Mouse (Mus musculus) liver, embryonic 11.5 days (tissue): ENCODE measurements at regions not wholly inside any gene's neighbourhood (a gene's known extent, or its start where the extent isn't known, plus 50 kb on each side); places are given as distances from the start of the nearest gene placed in this dataset.

Experiments
- ATAC-seq: fragments of 200-750 bp; cut with Nextera tagmentation; replicated peaks from 2 replicates; pipeline ENCODE4 v1.8.0; 2017; ENCODE audit warnings: moderate number of reproducible peaks, mild to moderate bottlenecking, moderate TSS enrichment, moderate library complexity; ENCODE audit not compliant: low FRiP score
- DNase-seq: peaks from one replicate; pipeline ENCODE4 v3.0.0-alpha.2; 2017; ENCODE audit warnings: low spot score
- H3K27ac ChIP-seq: fragments of 300-500 bp; sonication (generic); 2 replicates; pipeline ENCODE4 v1.5.1; 2014; ENCODE audit warnings: mild to moderate bottlenecking, low read depth, low read length, control low read depth
- H3K27me3 ChIP-seq: fragments of 300-500 bp; sonication (generic); replicated peaks from 2 replicates; pipeline ENCODE4 v1.6.1; 2014; ENCODE audit warnings: low read length, mixed read lengths; ENCODE audit not compliant: control insufficient read depth, insufficient read depth
- H3K36me3 ChIP-seq: fragments of 300-500 bp; sonication (generic); 2 replicates; pipeline ENCODE4 v1.6.1; 2014; ENCODE audit warnings: mild to moderate bottlenecking, low read length, moderate library complexity, mixed read lengths; ENCODE audit not compliant: control insufficient read depth, insufficient read depth
- H3K4me1 ChIP-seq: fragments of 300-500 bp; sonication (generic); replicated peaks from 2 replicates; pipeline ENCODE4 v1.6.1; 2014; ENCODE audit warnings: low read length, mixed read lengths; ENCODE audit not compliant: control insufficient read depth, insufficient read depth
- H3K4me2 ChIP-seq: fragments of 300-500 bp; sonication (generic); 2 replicates; pipeline ENCODE4 v1.6.1; 2014; ENCODE audit warnings: mild to moderate bottlenecking, control low read depth, moderate library complexity
- H3K4me3 ChIP-seq: fragments of 300-500 bp; sonication (generic); 2 replicates; pipeline ENCODE4 v1.5.1; 2014; ENCODE audit warnings: low read depth, low read length, control low read depth
- H3K9ac ChIP-seq: fragments of 300-500 bp; sonication (generic); 2 replicates; pipeline ENCODE4 v1.6.1; 2014; ENCODE audit warnings: low read depth, low read length, control low read depth
- H3K9me3 ChIP-seq: fragments of 300-500 bp; sonication (generic); 2 replicates; pipeline ENCODE4 v1.6.1; 2016; ENCODE audit warnings: low read length, inconsistent platforms, mixed read lengths; ENCODE audit not compliant: control insufficient read depth
- WGBS: fragments of 180-500 bp; shearing (Covaris S2); extraction: QIAGEN DNeasy Blood & Tissue Kit; methylation state at CpG from one replicate; pipeline ENCODE4 v1.1.7; 2014; 5-methylcytosine and 5-hydroxymethylcytosine counted together

- ATAC-seq (peak; percentile 60; the same call in 1 of the 2 replicates), DNase-seq (no peak)
- H3K27me3 ChIP-seq, result no peaks in the 10 kb centered on the region
- WGBS, result 60% methylated on average over 2 of the region's 2 CpGs
- H3K4me1 ChIP-seq, result no peaks in the 10 kb centered on the region
- H3K27ac ChIP-seq, result no peak overlapping the region
- no peak overlapping the region for H3K4me2 ChIP-seq
- H3K9me3 ChIP-seq, result peaks cover 6% of the 10 kb centered on the region; the same call in 1 of the 2 replicates
- no peaks in the 10 kb centered on the region for H3K36me3 ChIP-seq
- H3K4me3 ChIP-seq, result no peak overlapping the region
- no peak overlapping the region for H3K9ac ChIP-seq
Measured at GRCm38 (mm10) chr13:63708567-63708966, 106.5 kb upstream of the Ercc6l2 start.

- Histone ChIP-seq H3K9ac (no peak overlapping the region), H3K27ac (no peak overlapping the region), H3K36me3 (no peaks in the 10 kb centered on the region), H3K4me2 (no peak overlapping the region), H3K4me1 (no peaks in the 10 kb centered on the region), H3K9me3 (peaks cover 6% of the 10 kb centered on the region; the same call in 1 of the 2 replicates), H3K27me3 (no peaks in the 10 kb centered on the region), H3K4me3 (no peak overlapping the region)
- no peak for ATAC-seq
- no peak for DNase-seq
- 81% methylated on average over 3 of the region's 3 CpGs for WGBS
Measured at GRCm38 (mm10) chr13:63713137-63713536, 101.9 kb upstream of the Ercc6l2 start.

GRCm38 (mm10) chr13:63716498-63716897 is 98.5 kb upstream of the Ercc6l2 start:
- 79% methylated on average over 1 of the region's 1 CpGs for WGBS
- no peaks in the 10 kb centered on the region for H3K27me3 ChIP-seq
- ATAC-seq (no peak), DNase-seq (no peak)
- H3K4me3 ChIP-seq, result no peak overlapping the region
- H3K9me3 ChIP-seq, result peaks cover 6% of the 10 kb centered on the region; the same call in 1 of the 2 replicates
- H3K36me3 ChIP-seq, result no peaks in the 10 kb centered on the region
- no peak overlapping the region for H3K4me2 ChIP-seq
- peaks cover 9% of the 10 kb centered on the region for H3K4me1 ChIP-seq
- no peak overlapping the region for H3K9ac ChIP-seq
- H3K27ac ChIP-seq, result no peak overlapping the region

GRCm38 (mm10) chr13:63717249-63717648 is 97.8 kb upstream of the Ercc6l2 start:
- peaks cover 6% of the 10 kb centered on the region; the same call in 1 of the 2 replicates for H3K9me3 ChIP-seq
- H3K36me3 ChIP-seq, result no peaks in the 10 kb centered on the region
- DNase-seq, result no peak
- ATAC-seq, result no peak
- no peaks in the 10 kb centered on the region for H3K27me3 ChIP-seq
- H3K4me3 ChIP-seq, result no peak overlapping the region
- no peak overlapping the region for H3K27ac ChIP-seq
- H3K4me1 ChIP-seq, result peaks cover 9% of the 10 kb centered on the region
- 81% methylated on average over 3 of the region's 3 CpGs for WGBS
- H3K9ac ChIP-seq, result no peak overlapping the region
- H3K4me2 ChIP-seq, result no peak overlapping the region

GRCm38 (mm10) chr13:63718782-63719181 is 96.3 kb upstream of the Ercc6l2 start:
- no peaks in the 10 kb centered on the region for H3K9me3 ChIP-seq
- H3K9ac ChIP-seq, result no peak overlapping the region
- no peak for ATAC-seq
- peaks cover 9% of the 10 kb centered on the region for H3K4me1 ChIP-seq
- no peak overlapping the region for H3K4me2 ChIP-seq
- no peak overlapping the region for H3K4me3 ChIP-seq
- H3K36me3 ChIP-seq, result no peaks in the 10 kb centered on the region
- 41% methylated on average over 2 of the region's 2 CpGs for WGBS
- H3K27ac ChIP-seq, result no peak overlapping the region
- no peak for DNase-seq
- no peaks in the 10 kb centered on the region for H3K27me3 ChIP-seq

GRCm38 (mm10) chr13:63719351-63720207 is 95.5 kb upstream of the Ercc6l2 start:
- Histone ChIP-seq H3K4me3 (no peak overlapping the region), H3K27me3 (no peaks in the 10 kb centered on the region), H3K9me3 (no peaks in the 10 kb centered on the region), H3K36me3 (no peaks in the 10 kb centered on the region), H3K9ac (no peak overlapping the region), H3K4me2 (no peak overlapping the region), H3K27ac (no peak overlapping the region), H3K4me1 (peaks cover 9% of the 10 kb centered on the region)
- no peak for DNase-seq
- 26% methylated on average over 8 of the region's 8 CpGs for WGBS
- peak; percentile 45 for ATAC-seq

GRCm38 (mm10) chr13:63720610-63721009 is 94.4 kb upstream of the Ercc6l2 start:
- Histone ChIP-seq H3K27ac (no peak overlapping the region), H3K9me3 (no peaks in the 10 kb centered on the region), H3K9ac (no peak overlapping the region), H3K4me2 (no peak overlapping the region), H3K36me3 (no peaks in the 10 kb centered on the region), H3K4me1 (peaks cover 9% of the 10 kb centered on the region), H3K27me3 (no peaks in the 10 kb centered on the region), H3K4me3 (no peak overlapping the region)
- 75% methylated on average over 3 of the region's 3 CpGs for WGBS
- DNase-seq, result no peak
- ATAC-seq, result no peak

- no peak overlapping the region for H3K27ac ChIP-seq
- no peaks in the 10 kb centered on the region for H3K27me3 ChIP-seq
- no peaks in the 10 kb centered on the region for H3K9me3 ChIP-seq
- WGBS, result 66% methylated on average over 5 of the region's 5 CpGs
- H3K4me1 ChIP-seq, result peaks cover 9% of the 10 kb centered on the region
- H3K4me3 ChIP-seq, result no peak overlapping the region
- ATAC-seq, result no peak
- no peak overlapping the region for H3K4me2 ChIP-seq
- no peak for DNase-seq
- H3K9ac ChIP-seq, result no peak overlapping the region
- H3K36me3 ChIP-seq, result no peaks in the 10 kb centered on the region
Measured at GRCm38 (mm10) chr13:63721011-63721625, 93.9 kb upstream of the Ercc6l2 start.

GRCm38 (mm10) chr13:63724293-63724692 is 90.7 kb upstream of the Ercc6l2 start:
- Histone ChIP-seq H3K4me2 (no peak overlapping the region), H3K9me3 (no peaks in the 10 kb centered on the region), H3K36me3 (no peaks in the 10 kb centered on the region), H3K4me3 (no peak overlapping the region), H3K27me3 (no peaks in the 10 kb centered on the region), H3K9ac (no peak overlapping the region), H3K27ac (no peak overlapping the region), H3K4me1 (peaks cover 8% of the 10 kb centered on the region)
- DNase-seq (no peak), ATAC-seq (no peak)
- WGBS, result 83% methylated on average over 2 of the region's 2 CpGs
